Mouse (Mus musculus) layer of hippocampus, postnatal 36 days (tissue): ENCODE data around the gene 1700016C15Rik. TPM values are rescaled to one million over a fixed set of nuclear protein-coding genes. Genes with fewer than 3 reads are reported as not detected.
A peak's percentile ranks its signal among the peaks of the same experiment; 100 is the strongest.

Experiments used
- DNase-seq, 2 experiments: peaks; one replicate each; pipeline ENCODE4 v3.0.0; 2022
- total RNA-seq, 2 experiments: library from RNA; stranded (reverse); gene quantifications; 2 replicates each; pipeline ENCODE4 v1.2.3; 2021

Gene 1700016C15Rik
- total RNA-seq, 2 experiments from 2014 or later, result not detected

GRCm38 (mm10) chr1:177717057-177717835 lies 12.4 kb upstream of the 1700016C15Rik start:
- no peak for DNase-seq

DNA sequence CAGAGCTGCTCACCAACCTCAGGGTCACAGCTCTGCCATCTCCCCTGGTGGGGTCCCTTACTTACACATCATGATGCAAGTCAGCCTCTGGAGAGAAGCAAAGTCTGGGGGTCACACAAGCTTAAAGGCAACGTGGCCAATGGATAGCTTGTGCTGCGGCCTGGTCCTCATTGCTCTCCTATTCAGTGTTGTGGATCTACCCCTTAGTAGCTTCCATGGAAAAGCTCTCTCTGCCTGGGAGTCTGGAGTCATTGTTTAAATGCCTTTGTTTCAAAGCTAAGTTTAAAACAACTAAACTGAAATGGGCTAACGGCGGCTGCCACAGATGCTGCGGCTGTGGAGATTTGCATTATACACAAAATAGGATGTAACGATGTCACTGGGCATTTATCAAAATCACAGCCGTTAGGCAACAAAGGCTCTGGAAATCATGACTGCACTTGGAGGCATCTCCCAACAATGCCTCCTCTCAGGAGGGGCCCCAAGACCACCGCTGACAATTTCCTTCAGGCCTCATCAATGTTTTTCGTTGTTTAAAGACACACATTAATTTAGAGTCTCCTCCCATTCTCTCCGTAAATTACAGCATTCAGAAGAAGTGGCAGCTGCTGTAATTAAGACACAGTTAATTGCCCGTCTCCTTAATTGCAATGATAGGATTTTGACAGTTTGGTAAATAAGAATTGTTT lies 11.1 kb upstream of the 1700016C15Rik start:
- DNase-seq, result no peak

DNA sequence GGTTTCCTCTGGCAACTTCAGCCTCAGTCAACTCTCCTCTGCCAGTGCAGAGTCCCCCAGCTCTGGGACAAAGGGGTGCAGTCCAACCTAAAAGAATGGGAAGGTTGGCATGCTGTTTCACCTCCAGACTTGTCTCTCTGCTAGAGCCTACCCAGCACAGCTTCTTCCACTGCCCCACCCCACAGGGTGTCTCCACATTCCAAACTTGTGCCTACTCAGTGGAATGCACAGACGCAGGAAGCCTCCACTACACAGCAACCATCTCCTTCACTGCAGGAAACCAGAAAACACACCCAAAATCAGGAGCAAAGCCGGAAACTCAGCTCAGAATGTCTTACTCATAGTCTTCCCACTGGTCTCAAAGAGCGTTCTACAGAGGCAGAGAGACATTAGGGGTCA lies 10.6 kb upstream of the 1700016C15Rik start:
- no peak for DNase-seq

- DNase-seq, result no peak
Measured at GRCm38 (mm10) chr1:177723786-177724185, 5.8 kb upstream of the 1700016C15Rik start.

GRCm38 (mm10) chr1:177726870-177727269 lies 2.7 kb upstream of the 1700016C15Rik start:
- no peak for DNase-seq

GRCm38 (mm10) chr1:177727883-177728525 lies 1.6 kb upstream of the 1700016C15Rik start:
- DNase-seq, result no peak

- no peak for DNase-seq
Measured at GRCm38 (mm10) chr1:177731973-177732372, 2.4 kb downstream of the 1700016C15Rik start.

- no peak for DNase-seq
Measured at GRCm38 (mm10) chr1:177737505-177738105, 8.0 kb downstream of the 1700016C15Rik start.

GRCm38 (mm10) chr1:177740707-177741106 lies 11.1 kb downstream of the 1700016C15Rik start:
- DNase-seq, result no peak

DNA sequence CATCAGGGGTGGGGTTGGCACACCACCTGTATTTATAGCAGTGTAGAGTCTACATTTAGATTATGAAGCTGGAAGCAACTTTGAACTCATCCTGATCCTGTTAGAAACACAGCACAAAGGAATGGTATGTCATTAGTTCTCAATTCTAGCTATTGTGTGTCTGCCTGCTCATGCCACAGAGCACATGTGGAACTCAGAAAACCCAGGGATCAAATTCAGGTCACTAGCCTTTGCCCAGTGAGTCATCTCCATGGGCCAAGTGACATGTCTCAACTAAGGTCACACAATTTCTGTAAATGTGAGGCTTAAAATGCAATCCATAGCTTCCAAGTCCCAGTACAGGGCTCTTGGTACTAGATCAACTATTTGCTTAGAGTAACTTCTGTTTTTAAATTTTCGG lies 12.5 kb downstream of the 1700016C15Rik start:
- no peak for DNase-seq

GRCm38 (mm10) chr1:177744521-177745325 lies 15.1 kb downstream of the 1700016C15Rik start:
- no peak for DNase-seq

DNA sequence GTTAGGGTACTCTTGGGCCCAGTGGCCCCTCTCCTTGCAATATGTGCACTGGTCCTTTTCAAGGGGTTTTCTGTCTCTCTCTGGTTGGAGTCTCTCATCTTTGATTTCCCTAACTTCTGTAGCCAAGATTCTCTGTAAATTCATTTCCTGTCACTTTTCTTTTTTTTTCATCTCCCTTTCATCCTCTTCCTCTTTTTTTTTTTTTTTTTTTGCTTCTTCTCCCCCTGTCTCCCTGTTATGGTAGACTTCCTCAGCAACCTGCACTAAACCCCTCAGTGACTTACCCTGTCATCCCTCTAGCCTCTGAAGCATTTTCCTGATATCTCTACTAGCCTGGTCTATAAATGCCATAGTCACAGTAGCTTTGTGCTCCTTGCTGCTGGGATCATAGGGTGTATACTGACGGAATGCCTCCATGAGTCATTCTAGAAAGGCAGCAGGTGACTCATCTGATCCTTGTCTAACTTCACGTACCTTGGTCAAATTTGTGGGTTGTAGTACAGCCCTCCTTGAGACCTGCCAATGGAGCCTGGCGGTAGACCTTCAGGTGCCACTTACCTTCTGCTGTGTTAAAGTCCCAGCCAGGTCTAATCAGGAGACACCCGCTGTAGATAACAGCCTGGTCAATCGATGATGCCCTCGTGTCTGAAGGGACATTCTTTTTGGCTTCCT lies 18.4 kb downstream of the 1700016C15Rik start:
- no peak for DNase-seq

DNA sequence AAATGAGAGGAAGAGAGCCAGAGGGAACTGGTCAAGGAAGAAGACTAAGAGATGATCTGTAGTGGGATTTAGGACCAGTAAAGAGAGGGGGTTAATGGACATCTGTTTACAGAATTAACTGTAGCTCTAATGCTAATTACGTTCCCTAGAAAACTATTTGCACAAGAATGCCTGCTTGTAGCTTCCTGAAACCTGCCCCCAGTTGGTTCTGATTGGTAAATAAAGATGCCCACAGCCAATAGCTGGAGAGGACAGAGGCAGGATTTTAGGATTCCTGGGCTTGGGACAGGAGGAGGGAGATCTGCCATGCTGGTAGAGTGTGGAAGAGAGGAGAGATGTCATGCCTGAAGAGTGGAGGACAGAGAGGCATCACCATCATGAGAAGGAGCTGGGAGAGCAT lies 23.9 kb downstream of the 1700016C15Rik start:
- no peak for DNase-seq

DNA sequence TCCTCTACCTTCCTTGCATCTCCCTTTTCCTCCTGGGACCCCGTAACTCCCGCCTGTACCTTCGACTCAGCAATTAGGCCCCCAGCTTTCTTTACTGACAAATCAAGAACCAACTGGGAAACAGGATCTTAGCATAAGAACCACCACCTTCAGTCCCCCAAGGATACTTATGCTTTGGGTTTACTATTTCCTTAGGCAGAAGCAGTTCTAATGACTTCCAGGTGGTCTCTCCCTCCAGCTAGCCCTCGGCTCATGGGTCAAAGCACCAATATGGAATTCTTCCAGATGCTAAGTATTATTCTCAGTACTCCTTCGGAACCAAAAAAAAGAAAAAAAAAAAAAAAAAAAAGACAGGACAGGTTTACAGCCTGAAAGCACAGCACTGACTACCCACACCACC lies 27.6 kb downstream of the 1700016C15Rik start:
- DNase-seq, result no peak

DNA sequence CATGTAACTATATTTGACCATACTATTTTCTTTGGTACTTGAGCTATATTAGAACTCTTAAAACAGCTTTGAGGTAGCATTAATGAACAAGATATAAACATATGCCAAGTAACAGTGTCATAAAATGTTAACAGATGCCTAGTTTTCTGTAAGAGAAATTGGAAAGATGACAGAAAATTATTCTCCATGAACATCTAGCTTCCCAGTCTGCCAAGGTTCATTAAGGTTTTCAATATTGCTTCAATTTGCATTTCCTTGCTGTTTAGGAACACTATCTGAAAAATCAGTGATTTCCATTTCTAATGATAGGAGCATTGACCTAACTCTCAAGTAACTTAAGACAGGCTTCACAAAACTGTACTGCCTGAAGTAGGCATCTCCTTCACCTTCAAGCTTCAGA lies 39.3 kb downstream of the 1700016C15Rik start:
- no peak for DNase-seq

- DNase-seq, result no peak
Measured at GRCm38 (mm10) chr1:177777397-177777796, 47.8 kb downstream of the 1700016C15Rik start.

DNA sequence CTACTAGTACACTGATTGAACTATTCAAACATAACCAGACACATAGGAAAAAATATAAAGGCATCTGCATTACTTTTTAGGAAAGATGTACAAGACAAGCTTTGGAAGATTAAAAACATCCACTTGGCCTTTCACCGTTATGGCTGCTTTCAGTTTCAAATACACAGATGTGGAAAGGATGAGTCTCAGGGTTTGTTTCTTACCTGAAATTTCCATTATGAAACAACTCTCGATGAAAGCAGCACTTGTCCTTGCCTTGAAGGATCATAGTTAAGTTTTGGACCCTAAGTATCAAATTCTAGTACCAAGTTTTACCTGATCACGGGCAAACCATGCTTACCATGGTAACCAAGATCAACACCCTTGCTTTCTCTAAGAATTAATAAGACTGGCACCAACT lies 63.2 kb downstream of the 1700016C15Rik start:
- no peak for DNase-seq

DNA sequence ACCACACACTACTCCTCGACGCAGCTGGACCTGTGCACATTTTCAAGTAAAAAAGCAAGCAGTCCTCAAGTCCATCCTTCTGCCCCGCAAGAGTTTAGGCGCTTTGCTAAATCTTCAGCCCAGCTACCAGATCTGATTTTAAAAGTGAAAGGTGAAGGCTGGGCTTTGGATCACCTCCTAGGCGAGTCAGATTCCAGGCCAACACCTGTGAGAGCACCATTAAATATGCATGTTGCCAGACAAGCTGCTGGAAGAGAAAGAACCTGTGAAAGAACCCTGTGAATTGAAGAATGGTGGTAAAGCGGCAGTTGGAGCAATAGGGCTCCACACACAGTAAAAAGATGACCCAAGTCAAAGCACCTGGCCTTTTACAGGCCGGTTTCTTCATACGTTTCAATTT lies 65.3 kb downstream of the 1700016C15Rik start:
- no peak for DNase-seq

- peak in 1 of 2 experiments; percentile 59 for DNase-seq
Measured at GRCm38 (mm10) chr1:177795421-177796192, 66.0 kb downstream of the 1700016C15Rik start.

DNA sequence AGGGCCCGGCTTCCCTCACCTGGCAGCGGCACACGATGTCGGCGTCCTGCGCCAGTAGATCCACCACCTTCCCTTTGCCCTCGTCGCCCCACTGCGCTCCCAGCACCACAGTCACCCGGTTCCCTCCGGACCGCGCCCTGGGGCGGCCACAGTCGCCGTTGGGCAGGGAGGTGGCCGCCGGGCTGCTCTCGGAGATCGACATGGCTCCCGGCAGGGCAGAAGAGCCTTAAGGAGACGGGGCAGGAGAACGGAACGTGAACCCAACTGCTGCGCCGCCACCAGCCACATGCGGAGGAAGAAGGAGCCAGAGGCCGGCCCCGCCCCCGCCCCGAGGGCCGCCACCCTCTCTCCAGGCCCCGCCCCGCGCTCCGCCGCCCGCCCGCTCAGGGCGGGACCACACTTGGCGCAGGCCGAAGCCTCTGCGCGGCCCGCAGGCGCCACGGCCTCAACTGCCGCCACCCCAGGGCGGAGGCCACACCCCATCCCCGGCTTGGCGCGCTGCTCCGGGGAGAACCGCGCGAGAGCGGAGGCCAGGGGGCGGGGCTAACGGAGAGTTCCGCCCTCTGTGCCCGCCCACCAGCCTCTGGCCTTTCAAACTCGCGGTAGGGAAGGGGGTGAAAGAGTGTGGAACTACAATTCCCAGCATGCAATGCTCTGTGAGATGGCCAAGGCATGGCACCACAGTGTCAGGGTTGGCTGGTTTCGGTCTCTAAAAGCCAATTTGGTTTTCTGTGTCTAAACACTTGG lies 66.8 kb downstream of the 1700016C15Rik start, which contains the start of gene Adss:
TSS of gene Adss (minus strand) at position 319 of the 747 bp plus-strand sequence.
- peak; percentile 99 for DNase-seq
